Mouse (Mus musculus) layer of hippocampus, adult 18-20 months (tissue): Measurements from ENCODE around the gene Brinp1. TPM values are rescaled to one million over a fixed set of nuclear protein-coding genes. Genes with fewer than 3 reads are reported as not detected.
"Not testable (repeated sequence)": the region's sequence is repeated elsewhere in the genome, so short reads cannot be mapped to it uniquely, and the experiment has no call there.

Experiments used
- DNase-seq, 2 experiments: peaks; one replicate each; pipeline ENCODE4 v3.0.0; 2022; ENCODE audit warnings: low spot score in 2 of 2
- total RNA-seq, 2 experiments: library from RNA; stranded (reverse); gene quantifications; 2 replicates each; pipeline ENCODE4 v1.2.3; 2021

Brinp1 gene
- total RNA-seq, 2 experiments from 2014 or later, result 191 to 210 TPM

DNA sequence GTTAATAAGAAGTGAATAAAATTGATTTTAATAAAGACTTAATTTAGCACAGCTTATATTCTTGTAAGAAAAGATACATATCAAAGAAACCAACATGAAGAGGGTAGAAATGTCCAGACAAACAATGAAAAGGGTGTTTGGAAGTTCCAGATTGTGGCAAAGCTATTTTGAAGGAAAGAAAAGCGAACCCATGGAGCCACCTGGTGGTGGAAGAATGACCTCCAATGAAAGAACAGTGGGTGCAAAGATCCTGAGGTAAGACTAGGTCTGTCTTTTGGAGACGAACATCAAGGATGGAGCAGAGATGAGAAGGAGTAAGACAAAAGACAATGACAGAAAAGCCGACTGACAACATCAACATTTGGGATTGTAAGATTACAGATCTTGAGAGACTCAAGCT lies 108.2 kb downstream of the Brinp1 start:
- DNase-seq, result peak in 1 of 2 experiments; percentile 36

DNA sequence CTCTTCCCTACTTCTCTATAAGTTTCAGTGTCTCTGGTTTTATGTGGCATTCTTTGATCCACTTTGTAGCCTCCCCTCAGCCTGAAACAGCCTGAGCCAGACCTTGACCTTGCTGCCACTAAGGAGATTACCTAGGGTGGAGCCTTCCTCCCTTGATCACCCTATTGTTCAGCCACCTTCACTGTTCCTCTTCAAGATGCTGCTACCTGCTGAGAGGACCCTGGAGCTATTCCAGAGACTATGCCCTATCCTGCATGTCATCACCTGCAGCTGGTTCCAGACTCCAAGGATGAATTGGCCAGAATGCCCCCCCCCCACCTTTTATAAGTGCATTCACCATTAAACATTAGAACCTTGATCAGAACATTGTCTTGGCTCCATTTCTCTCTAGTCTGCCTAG lies 140.2 kb downstream of the Brinp1 start:
- not testable (repeated sequence) for DNase-seq

DNA sequence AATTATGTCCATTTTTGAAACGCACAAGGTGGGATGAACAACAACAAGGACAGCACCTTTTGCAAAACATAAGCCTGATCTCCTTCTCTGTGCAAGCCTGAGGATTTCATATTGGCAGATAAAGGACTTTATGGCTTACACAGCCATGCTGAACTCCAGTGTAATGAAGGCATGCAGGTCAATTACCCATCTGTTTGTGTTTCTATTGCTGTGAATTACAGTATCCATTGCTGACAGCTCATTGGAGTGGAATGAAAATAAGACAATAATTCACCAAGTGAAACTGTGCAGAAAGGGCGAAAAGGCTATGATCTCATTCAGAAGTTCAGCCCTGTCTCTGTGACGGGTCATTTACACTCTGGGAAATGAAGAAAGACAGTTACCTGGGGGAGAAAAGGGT lies 147.7 kb downstream of the Brinp1 start:
- no peak for DNase-seq

DNA sequence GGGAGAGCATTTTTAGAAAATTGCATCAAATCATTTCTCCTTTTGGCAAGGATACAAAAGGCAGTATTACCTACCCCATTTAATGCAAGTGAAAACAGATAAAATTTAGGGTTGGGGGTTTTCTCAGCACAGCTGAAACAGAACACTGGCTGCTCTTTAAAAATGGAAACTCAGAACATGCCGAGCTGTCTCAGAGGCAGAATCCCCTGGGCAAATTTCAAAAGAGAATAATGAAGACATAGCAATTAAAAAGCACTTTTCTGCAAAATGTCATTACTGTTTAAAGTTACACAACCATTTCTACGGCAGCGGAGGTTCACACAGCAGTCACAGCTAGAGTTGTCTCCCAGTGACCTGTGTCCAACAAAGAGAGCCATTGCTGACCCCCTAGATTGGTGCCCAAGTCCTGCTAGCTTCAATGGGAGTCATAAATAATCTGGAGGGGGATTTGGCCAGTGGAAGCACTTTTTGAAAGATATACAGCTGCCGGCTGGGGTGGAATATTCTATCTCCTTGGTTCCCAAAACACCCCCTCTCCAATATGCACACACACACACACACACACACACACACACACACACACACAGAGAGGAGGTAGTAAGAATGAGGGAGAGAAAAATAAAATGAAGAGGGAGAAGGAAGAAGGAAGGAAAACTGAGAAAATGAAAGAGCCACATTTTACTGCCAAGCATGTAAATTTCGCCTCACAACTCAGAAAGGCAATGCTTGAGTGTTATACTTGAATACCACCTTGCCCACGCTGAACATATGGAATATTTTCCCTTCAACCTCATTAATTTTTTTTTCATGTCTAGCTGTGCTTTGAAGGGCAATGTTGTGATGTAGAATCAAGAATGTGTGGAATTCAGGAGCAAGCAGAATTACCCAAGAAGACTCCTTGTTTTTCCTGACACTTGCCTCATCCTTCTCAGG lies 152.0 kb downstream of the Brinp1 start:
- DNase-seq, result peak in 1 of 2 experiments; percentile 49

DNA sequence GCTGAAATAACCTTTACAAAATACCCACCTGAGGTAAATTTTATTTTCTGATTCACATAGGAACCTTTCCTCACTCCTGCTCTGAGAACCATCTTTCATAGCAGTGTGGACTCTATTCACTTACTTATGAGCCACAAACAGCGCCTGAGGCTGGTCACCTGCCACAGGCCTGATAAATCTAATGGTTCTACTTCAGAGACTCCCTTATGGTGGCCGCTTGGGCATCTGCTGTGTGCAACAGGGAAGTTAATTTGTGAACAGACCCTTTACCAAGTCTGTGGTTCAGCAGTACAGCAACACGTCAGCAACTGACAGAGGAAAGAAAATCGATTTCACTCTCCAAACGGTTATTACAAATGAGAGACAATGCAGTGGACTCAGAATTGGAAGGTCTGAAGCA lies 164.2 kb downstream of the Brinp1 start:
- DNase-seq, result no peak

DNA sequence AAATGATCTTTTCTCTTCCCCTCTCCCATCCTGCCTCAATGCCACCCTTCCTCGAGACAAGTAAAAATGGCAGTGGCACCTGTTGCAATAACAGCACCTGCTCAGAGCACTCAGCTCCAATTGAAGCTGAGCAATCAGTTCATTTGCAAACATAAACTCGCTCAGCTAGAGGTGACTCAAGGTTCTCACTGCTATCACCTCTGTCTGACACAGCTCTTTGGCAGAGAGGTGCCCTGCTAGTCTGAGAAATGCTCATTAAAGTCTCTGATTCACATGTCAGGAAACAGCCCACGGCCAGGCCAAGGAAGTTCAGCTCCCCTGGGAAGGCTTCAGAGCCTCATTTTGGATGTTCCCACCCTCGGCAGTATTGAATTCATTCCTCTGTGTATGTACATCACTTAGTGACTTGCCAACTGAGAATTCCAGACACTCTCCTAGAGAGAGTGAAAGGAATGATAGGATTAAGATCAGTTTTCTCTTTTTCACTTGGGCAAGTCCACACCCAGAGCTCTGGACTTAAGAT lies 165.7 kb downstream of the Brinp1 start:
- DNase-seq, result no peak

DNA sequence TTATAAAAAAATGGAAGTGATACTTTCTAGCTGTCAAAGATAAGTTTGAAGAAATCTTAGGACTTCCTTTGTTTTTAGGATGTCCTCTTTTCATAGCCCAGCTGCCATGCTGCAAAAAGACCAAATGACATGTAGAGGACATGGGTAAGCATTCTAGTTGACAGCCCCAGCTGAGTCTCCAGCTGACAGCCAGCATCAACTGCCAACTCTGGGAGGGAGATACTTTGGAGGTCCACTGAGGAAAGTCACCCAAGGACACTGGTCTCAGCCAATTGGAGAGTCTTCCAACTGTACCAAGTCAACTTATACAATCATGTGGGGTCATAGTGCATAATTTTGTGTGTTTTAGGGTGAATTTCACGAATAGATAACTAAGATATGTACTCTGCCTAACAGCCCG lies 166.6 kb downstream of the Brinp1 start:
- DNase-seq, result no peak

DNA sequence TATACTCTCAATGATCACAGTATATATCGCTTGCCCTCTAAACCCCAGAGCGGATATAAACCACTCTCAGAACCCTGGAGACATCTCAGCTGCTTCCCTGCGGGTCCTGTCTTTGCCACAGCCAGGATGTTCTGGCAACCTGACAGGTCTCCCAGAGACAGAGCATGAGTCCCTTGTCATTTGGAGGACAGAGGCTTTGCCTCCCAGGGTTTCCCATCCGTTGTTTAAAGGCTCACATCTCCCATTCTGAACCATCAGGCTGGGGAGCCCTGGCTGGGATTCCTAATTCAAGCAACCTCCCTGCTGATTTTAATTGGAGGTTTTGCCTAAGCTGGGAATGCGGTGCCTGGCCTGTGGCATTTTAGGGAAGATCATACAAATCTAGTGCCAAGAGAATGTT lies 185.9 kb downstream of the Brinp1 start:
- no peak for DNase-seq

DNA sequence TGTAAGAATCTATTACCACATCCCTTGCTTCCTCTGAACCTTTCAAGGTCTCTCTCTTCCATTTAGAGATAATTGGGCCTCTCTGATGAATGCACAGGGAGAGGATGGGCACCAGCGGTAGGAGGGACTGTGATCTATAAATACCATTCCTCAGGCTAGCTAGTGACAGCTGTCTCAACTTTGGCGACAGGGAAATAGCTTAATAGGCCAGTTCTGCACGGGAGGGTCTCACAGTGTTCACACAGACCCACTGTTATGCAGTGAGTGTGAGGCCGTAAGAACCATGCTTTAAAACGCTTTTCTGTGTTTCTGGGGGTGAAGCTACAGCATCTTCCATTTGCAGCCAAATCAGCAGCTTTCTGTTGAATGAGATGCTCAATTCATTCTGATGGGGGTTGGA lies 186.8 kb downstream of the Brinp1 start:
- DNase-seq, result no peak

DNA sequence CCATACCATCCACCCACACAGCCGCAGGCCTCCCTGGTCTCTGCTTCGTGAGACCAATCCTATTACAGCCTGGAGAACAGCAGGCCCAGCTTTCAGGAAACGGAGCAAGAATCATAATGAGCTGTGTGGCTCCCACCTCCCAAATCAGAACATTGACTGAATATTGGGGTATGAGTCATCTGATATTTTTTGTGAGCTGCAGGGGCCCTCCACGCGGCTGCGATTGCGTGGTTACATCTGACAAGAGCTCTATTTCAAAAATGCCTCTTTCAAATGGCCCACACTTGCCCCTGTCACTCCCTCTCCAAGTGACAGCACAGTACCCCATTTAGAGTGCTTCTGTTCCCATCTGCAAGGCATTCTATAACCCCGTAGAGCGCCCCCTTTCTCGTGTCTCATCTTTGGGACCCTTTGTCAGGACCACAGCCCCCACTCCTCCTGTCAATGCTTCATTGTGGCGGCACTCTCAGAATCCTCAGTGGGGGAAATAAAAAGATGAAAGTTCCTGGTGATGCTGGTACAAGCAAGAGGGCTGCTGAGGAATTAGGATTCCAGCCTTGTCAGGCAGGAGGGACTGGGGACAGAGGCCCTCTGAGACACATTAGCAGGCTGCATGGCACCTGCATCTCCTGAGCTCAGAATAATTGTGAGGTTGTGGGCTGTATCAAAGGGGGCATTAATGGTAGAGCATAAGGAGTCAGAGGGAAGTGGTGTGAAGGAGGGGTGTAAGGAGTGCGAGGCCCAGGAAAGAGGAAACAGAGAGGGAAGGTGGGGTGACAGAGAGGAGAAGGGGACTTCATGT lies 188.2 kb downstream of the Brinp1 start:
- peak; percentile 66 to 82 for DNase-seq

DNA sequence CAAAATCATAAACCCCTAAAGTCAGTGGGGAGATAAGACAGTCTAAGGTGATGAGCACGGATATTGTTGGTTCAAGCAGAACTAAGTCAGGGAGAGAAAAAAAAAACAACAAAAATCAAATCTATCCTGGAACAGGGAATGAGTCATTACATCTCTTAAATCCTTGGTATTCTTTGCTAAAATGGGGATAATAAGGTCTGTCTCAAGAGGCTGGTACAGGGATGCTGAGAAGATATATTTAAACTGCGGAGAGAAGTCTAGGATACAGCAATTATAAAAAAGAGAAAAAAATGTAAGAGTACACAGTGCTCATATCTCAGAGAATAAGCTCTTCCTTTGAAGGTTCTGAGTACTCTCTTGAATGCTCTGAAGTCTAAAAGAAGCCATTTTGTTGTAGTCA lies 189.3 kb downstream of the Brinp1 start:
- DNase-seq, result no peak

DNA sequence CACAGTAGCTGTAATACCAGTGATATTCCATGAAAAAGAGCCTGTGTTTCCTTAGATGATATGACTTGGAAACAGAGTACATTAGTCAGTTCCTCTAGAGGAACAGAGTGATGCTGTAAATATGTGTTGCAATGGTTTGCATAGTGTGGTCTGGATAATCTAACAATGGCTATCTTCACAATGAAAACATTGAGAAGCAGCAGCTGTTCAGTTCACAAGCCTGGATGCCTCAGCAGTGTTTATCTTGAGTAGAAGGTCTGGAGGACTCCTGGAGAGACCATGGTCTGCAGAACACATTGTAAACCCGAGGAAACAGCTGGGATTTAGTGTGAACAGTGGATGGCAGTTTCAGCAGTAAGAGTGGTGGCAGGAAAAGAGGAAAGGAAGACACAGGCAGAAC lies 233.2 kb downstream of the Brinp1 start:
- DNase-seq, result no peak
